Mouse (Mus musculus): ENCODE results near the gene Golga5.

GRCm38 (mm10) chr12:102420168-102420890 lies 48.6 kb upstream of the Golga5 start:
- TF ChIP-seq ZNF384 (IDR thresholded peaks at IDR 0.05; ENCODE audit: low read depth, low read length) (no peak), HCFC1 (IDR thresholded peaks at IDR 0.05; ENCODE audit: borderline replicate concordance, insufficient read depth, low read length) (no peak), CHD2 (IDR thresholded peaks at IDR 0.05; ENCODE audit: low read depth, low read length) (no peak)

All from ES-E14 (cell line).